Mouse (Mus musculus) C2C12 (cell line): Measurements from ENCODE around the gene Cxcl1.

Source experiments
- CEBPB ChIP-seq: IDR thresholded peaks from one replicate; pipeline ENCODE4 v1.6.1; 2011; ENCODE audit warnings: low read depth, mild to moderate bottlenecking, control low read depth, moderate library complexity
- CTCF ChIP-seq: IDR thresholded peaks from one replicate; pipeline ENCODE4 v1.5.1; 2011; ENCODE audit not compliant: control insufficient read depth, insufficient read depth, insufficient read length
- FOSL1 ChIP-seq: IDR thresholded peaks from one replicate; pipeline ENCODE4 v1.8.0; 2011; ENCODE audit warnings: mild to moderate bottlenecking, low read length; ENCODE audit not compliant: poor library complexity, insufficient read depth, severe bottlenecking
- MAX ChIP-seq: IDR thresholded peaks from one replicate; pipeline ENCODE4 v1.6.1; 2011; ENCODE audit warnings: mild to moderate bottlenecking, control low read depth
- MYOD1 ChIP-seq: IDR thresholded peaks from one replicate; pipeline ENCODE4 v1.6.1; 2011; ENCODE audit warnings: low read depth; ENCODE audit not compliant: control insufficient read depth, insufficient read length
- MYOG ChIP-seq: IDR thresholded peaks from one replicate; pipeline ENCODE4 v1.6.1; 2011; ENCODE audit not compliant: control insufficient read depth, insufficient read length; ENCODE audit errors: extremely low read depth
- USF1 ChIP-seq: IDR thresholded peaks from one replicate; pipeline ENCODE4 v1.6.1; 2011; ENCODE audit warnings: low read depth, mild to moderate bottlenecking, control low read depth, moderate library complexity

GRCm38 (mm10) chr5:90884628-90885242 is 6.3 kb upstream of the Cxcl1 start:
- no peak for TF ChIP-seq CTCF
- peak; percentile 49 for TF ChIP-seq CEBPB
- TF ChIP-seq MYOD1 = no peak
- no peak for TF ChIP-seq USF1
- no peak for TF ChIP-seq FOSL1
- no peak for TF ChIP-seq MAX
- TF ChIP-seq MYOG = no peak
